Mouse (Mus musculus) lung, postnatal 0 days (tissue): ENCODE measurements at regions not wholly inside any gene's neighbourhood (a gene's known extent, or its start where the extent isn't known, plus 50 kb on each side); places are given as distances from the start of the nearest gene placed in this dataset.

Experiments
- ATAC-seq: fragments of 200-750 bp; cut with Nextera tagmentation; 2 replicates; pipeline ENCODE4 v1.8.0; 2017; ENCODE audit warnings: moderate library complexity
- DNase-seq: peaks from one replicate; pipeline ENCODE4 v3.0.0-alpha.2; 2016; ENCODE audit warnings: low spot score
- H3K27ac ChIP-seq: fragments of 300-500 bp; sonication (generic); 2 replicates; pipeline ENCODE4 v1.5.1; 2014; ENCODE audit warnings: antibody characterized with exemption, mild to moderate bottlenecking, low read length, mixed read lengths
- H3K27me3 ChIP-seq: fragments of 300-500 bp; sonication (generic); replicated peaks from 2 replicates; pipeline ENCODE4 v1.6.1; 2014; ENCODE audit warnings: low read length, mixed read lengths; ENCODE audit not compliant: insufficient read depth
- H3K36me3 ChIP-seq: fragments of 300-500 bp; sonication (generic); 2 replicates; pipeline ENCODE4 v1.6.1; 2014; ENCODE audit warnings: low read length, mixed read lengths; ENCODE audit not compliant: insufficient read depth
- H3K4me1 ChIP-seq: fragments of 300-500 bp; sonication (generic); 2 replicates; pipeline ENCODE4 v1.6.1; 2014; ENCODE audit warnings: antibody characterized with exemption, low read depth, low read length, mixed read lengths; ENCODE audit not compliant: insufficient read depth
- H3K4me2 ChIP-seq: fragments of 300-500 bp; sonication (generic); replicated peaks from 2 replicates; pipeline ENCODE4 v1.6.1; 2014; ENCODE audit warnings: low read depth, mild to moderate bottlenecking, low read length, moderate library complexity, mixed read lengths
- H3K4me3 ChIP-seq: fragments of 300-500 bp; sonication (generic); 2 replicates; pipeline ENCODE4 v1.5.1; 2014; ENCODE audit warnings: low read depth, low read length
- H3K9ac ChIP-seq: fragments of 300-500 bp; sonication (generic); replicated peaks from 2 replicates; pipeline ENCODE4 v1.6.1; 2014; ENCODE audit warnings: low read depth, mild to moderate bottlenecking
- H3K9me3 ChIP-seq: fragments of 300-500 bp; sonication (generic); 2 replicates; pipeline ENCODE4 v1.6.1; 2016; ENCODE audit warnings: low read length, mixed read lengths
- CTCF ChIP-seq: IDR thresholded peaks from 2 replicates; pipeline ENCODE4 v1.5.1; 2016; ENCODE audit warnings: antibody characterized with exemption, mild to moderate bottlenecking
- EP300 ChIP-seq: IDR thresholded peaks from 2 replicates; pipeline ENCODE4 v1.6.1; 2016; ENCODE audit warnings: antibody characterized with exemption, mild to moderate bottlenecking, control low read depth
- WGBS: fragments of 180-500 bp; shearing (Covaris S2); extraction: QIAGEN DNeasy Blood & Tissue Kit; methylation state at CpG from one replicate; pipeline ENCODE4 v1.1.7; 2014; 5-methylcytosine and 5-hydroxymethylcytosine counted together

DNA sequence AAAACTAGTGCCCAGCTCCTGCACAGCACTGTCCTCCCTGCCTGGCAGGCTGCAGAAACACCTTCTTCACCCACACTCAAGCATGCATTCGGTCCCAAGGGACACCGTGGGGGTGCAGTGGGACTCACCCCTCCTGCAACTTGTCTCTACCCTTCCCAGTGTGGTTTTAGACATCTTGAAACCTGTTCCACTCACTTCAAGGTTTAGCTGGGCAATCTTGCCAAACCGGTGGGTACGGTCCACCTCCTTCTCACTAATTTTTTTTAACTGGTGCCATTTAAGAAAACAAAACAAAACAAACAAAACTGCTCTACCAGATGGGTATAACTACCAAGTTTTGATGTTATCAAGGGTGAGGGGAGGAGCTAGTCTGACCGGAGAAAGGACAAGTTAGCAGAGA, 74.2 kb upstream of the Fzd10 start:
- TF ChIP-seq CTCF (no peak), EP300 (no peak)
- no peak for DNase-seq
- 62% methylated on average over 5 of the region's 5 CpGs for WGBS

GRCm38 (mm10) chr5:128524377-128525280, 76.0 kb upstream of the Fzd10 start:
- Histone ChIP-seq H3K27ac (no peak overlapping the region), H3K4me1 (no peaks in the 10 kb centered on the region), H3K4me3 (no peak overlapping the region), H3K4me2 (no peak overlapping the region), H3K9me3 (no peaks in the 10 kb centered on the region), H3K9ac (no peak overlapping the region), H3K36me3 (no peaks in the 10 kb centered on the region), H3K27me3 (no peaks in the 10 kb centered on the region)
- TF ChIP-seq EP300 (no peak), CTCF (no peak)
- 15% methylated on average over 26 of the region's 26 CpGs for WGBS
- ATAC-seq (no peak), DNase-seq (peak; percentile 9)

More for the DNA sequence above, 74.2 kb upstream of the Fzd10 start:
- Histone ChIP-seq H3K4me3 (no peak overlapping the region), H3K27me3 (no peaks in the 10 kb centered on the region), H3K9me3 (no peaks in the 10 kb centered on the region), H3K36me3 (no peaks in the 10 kb centered on the region), H3K4me1 (no peaks in the 10 kb centered on the region), H3K9ac (no peak overlapping the region), H3K27ac (no peak overlapping the region), H3K4me2 (no peak overlapping the region)
- ATAC-seq: no peak

- ATAC-seq (no peak), DNase-seq (peak; percentile 59)
- TF ChIP-seq CTCF: peak; percentile 84
- no peak for TF ChIP-seq EP300
- Histone ChIP-seq H3K4me2 (no peak overlapping the region), H3K4me1 (no peaks in the 10 kb centered on the region), H3K27ac (no peak overlapping the region), H3K9me3 (no peaks in the 10 kb centered on the region), H3K9ac (no peak overlapping the region), H3K4me3 (no peak overlapping the region), H3K27me3 (no peaks in the 10 kb centered on the region), H3K36me3 (no peaks in the 10 kb centered on the region)
- 37% methylated on average over 5 of the region's 5 CpGs for WGBS
Measured at GRCm38 (mm10) chr5:128522667-128523066, 78.0 kb upstream of the Fzd10 start.

DNA sequence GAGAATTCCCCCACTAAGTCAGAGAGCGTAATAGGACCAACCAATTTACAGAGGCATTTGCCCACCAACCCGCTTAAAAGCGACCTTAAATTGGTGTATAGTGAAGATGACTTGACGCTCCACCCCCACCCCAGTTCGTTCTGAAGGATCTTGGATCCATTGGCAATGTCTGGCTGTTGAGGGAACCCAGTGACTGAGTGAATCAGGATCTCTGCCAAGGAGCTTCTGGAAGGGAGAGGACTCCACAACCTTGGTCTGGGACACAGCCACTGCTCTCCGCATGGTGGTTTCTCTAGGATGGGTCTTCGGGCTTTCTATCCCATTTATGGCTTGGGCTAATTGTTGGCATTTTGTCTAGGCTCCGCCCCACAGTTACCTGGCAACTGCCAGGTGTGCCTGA, 83.3 kb upstream of the Fzd10 start:
- no peak overlapping the region for H3K27ac ChIP-seq
- H3K27me3 ChIP-seq: no peaks in the 10 kb centered on the region
- H3K4me3 ChIP-seq: no peak overlapping the region
- 51% methylated on average over 8 of the region's 8 CpGs for WGBS
- no peaks in the 10 kb centered on the region for H3K36me3 ChIP-seq
- no peak overlapping the region for H3K9ac ChIP-seq
- no peak overlapping the region for H3K4me2 ChIP-seq
- no peak for TF ChIP-seq CTCF
- TF ChIP-seq EP300: no peak
- H3K4me1 ChIP-seq: no peaks in the 10 kb centered on the region
- H3K9me3 ChIP-seq: no peaks in the 10 kb centered on the region
- no peak for ATAC-seq
- DNase-seq: no peak

DNA sequence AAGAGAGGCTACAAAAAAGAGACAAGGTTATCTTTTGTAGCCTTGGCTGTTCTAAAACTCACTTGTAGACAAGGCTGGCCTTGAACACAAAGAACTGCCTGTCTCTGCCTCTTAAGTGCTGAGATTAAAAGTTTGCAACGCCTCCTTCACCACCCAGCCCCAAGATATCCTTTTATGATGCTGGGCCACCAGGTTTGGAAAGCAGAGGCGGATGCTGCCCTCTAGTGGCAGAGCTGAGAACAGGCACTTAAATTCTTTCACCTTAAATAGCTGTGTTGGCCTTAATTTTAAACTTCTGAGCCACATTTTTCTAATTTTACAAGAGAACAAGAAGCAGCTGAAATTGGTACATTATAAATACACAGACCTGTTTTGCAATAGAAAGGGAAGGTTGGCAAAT, 82.5 kb upstream of the Tmem132d start:
- Histone ChIP-seq H3K27ac (no peak overlapping the region), H3K4me1 (no peaks in the 10 kb centered on the region), H3K9me3 (no peaks in the 10 kb centered on the region), H3K4me2 (no peak overlapping the region), H3K27me3 (no peaks in the 10 kb centered on the region), H3K9ac (no peak overlapping the region), H3K4me3 (no peak overlapping the region), H3K36me3 (no peaks in the 10 kb centered on the region)
- peak; percentile 57 for DNase-seq
- TF ChIP-seq EP300 (no peak), CTCF (peak; percentile 85)
- no peak for ATAC-seq
- 7% methylated on average over 2 of the region's 2 CpGs for WGBS

GRCm38 (mm10) chr5:128513261-128513660, 80.4 kb upstream of the Tmem132d start:
- peak; percentile 41 for DNase-seq
- 67% methylated on average over 14 of the region's 14 CpGs for WGBS
- H3K27ac ChIP-seq: peak overlapping the region; percentile 20; the same call in 1 of the 2 replicates
- no peak overlapping the region for H3K4me2 ChIP-seq
- H3K9me3 ChIP-seq: peaks cover 3% of the 10 kb centered on the region; the same call in 1 of the 2 replicates
- ATAC-seq: peak; percentile 51; the same call in 1 of the 2 replicates
- H3K27me3 ChIP-seq: no peaks in the 10 kb centered on the region
- no peaks in the 10 kb centered on the region for H3K36me3 ChIP-seq
- no peak overlapping the region for H3K9ac ChIP-seq
- TF ChIP-seq CTCF: no peak
- TF ChIP-seq EP300: no peak
- H3K4me3 ChIP-seq: no peak overlapping the region
- no peaks in the 10 kb centered on the region for H3K4me1 ChIP-seq
